Mouse (Mus musculus): Measurements from ENCODE around the gene Macf1. TPM values are rescaled to one million over a fixed set of nuclear protein-coding genes. Genes with fewer than 3 reads are reported as not detected.
"Not testable (repeated sequence)": the region's sequence is repeated elsewhere in the genome, so short reads cannot be mapped to it uniquely, and the experiment has no call there.

Gene Macf1
- total RNA-seq, 2 experiments from 2014 or later = 209 TPM

- no peak for DNase-seq (ENCODE audit: low spot score in 2 of 2)
These were observed 41.3 kb downstream of the Macf1 start for GRCm38 (mm10) chr4:123642877-123643276.

DNA sequence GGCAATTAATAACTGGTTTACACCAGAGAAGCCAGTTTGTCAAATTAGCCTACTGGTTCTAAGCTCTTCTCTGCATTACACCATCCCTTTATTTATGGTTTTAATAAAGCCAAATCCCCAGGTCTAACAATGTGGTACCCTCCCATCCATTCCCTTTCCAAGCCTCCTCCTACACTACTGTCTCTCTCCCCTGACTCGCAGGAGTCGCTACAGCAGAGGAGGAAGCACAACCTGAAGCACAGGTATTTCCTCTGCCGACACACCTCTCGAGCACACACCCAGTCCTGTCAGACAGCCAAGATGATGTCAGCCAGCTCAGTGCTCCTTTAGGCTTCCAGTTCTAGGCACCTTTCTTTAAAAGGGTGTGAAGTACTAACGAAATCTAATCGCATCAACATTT lies 47.0 kb downstream of the Macf1 start:
- no peak for DNase-seq (ENCODE audit: low spot score in 2 of 2)

DNA sequence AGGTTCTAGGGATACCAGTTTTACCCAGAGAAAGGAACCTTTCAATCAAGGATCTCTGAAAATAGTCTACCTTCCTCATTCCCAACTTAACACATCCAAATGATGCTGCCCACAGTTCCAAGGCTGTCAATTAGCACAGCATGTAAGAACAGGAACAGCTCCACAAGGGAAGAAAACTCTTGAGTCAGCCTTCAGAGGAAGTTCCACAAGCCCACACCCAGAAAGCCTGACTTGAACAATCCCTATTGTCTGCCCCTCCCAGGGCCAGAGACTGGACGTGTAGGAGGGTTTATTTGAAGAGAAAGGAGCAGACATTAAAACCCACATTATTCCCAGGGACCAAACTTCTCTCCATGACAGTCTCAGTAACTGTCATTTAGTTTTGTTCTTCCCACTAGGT lies 48.7 kb downstream of the Macf1 start:
- no peak for DNase-seq (ENCODE audit: low spot score in 2 of 2)

DNA sequence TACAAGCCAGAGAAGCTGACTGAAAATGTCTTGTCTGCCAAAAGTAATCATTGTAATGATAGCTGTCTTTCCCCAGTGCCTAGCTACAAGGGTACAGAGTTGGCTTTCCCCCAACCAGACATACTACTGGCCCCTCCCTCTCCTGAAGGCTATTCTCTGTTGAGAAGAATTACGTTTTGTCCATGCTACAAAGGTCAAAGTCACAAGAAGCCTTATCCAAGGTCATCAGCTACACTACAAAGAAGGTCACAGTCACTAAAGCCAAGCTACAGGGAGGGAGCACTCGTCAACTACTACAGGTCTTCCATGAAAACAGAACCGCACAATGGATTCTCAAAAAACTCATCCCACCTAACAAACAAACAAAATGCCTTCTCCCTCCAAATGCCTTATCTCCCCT lies 49.7 kb downstream of the Macf1 start:
- DNase-seq (ENCODE audit: low spot score in 2 of 2) = no peak

- no peak for DNase-seq (ENCODE audit: low spot score in 2 of 2)
These were observed 50.3 kb downstream of the Macf1 start for GRCm38 (mm10) chr4:123633874-123634273.

- DNase-seq (ENCODE audit: low spot score in 2 of 2) = peak; percentile 38 to 54
These were observed 50.8 kb downstream of the Macf1 start for GRCm38 (mm10) chr4:123633370-123633769.

DNA sequence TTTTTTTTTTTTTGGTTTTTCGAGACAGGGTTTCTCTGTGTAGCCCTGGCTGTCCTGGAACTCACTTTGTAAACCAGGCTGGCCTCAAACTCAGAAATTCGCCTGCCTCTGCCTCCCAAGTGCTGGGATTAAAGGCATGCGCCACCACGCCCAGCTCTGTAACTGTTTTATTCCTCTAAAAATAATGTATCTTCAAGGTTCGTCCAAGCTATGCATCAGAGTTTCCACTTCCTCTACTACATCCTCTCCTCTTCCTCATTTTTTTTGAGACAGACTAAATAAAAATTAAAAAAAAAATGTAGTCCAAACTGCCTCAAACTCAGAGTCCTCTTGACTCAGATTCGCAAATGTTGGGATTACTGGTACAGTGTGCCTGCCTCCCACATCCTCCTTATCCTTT lies 52.0 kb downstream of the Macf1 start:
- not testable (repeated sequence) for DNase-seq (ENCODE audit: low spot score in 2 of 2)

- DNase-seq (ENCODE audit: low spot score in 2 of 2) = no peak
These were observed 52.5 kb downstream of the Macf1 start for GRCm38 (mm10) chr4:123631654-123632053.

- DNase-seq (ENCODE audit: low spot score in 2 of 2) = no peak
These were observed 56.5 kb downstream of the Macf1 start for GRCm38 (mm10) chr4:123627683-123628082.

GRCm38 (mm10) chr4:123625332-123626072 lies 58.7 kb downstream of the Macf1 start:
- no peak for DNase-seq (ENCODE audit: low spot score in 2 of 2)

GRCm38 (mm10) chr4:123624438-123624837 lies 59.7 kb downstream of the Macf1 start:
- DNase-seq (ENCODE audit: low spot score in 2 of 2) = peak in 1 of 2 experiments; percentile 32

GRCm38 (mm10) chr4:123623742-123624151 lies 60.4 kb downstream of the Macf1 start:
- DNase-seq (ENCODE audit: low spot score in 2 of 2) = no peak

GRCm38 (mm10) chr4:123621732-123622131 lies 62.4 kb downstream of the Macf1 start:
- DNase-seq (ENCODE audit: low spot score in 2 of 2) = no peak

- DNase-seq (ENCODE audit: low spot score in 2 of 2) = no peak
These were observed 66.3 kb downstream of the Macf1 start for GRCm38 (mm10) chr4:123617727-123618389.

- DNase-seq (ENCODE audit: low spot score in 2 of 2) = no peak
These were observed 67.2 kb downstream of the Macf1 start for GRCm38 (mm10) chr4:123616971-123617370.

DNA sequence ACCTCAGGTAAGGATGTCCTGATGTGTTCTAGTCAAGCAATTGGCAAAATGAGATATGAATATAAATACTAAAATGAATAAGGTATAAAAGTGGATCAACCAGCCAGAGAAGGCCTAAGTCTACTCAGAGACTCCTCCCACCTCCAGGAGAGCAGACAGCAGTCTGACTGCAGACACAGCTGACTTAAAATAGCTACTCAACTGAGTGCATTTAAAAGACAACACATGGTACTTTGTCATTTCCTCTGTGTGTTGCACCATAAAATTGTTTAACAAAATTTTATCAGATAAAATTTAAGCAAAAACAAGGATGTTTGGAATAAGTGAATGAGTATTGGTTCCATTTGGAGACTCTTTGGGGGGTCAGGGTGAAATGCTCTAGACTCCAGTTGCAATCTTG lies 67.7 kb downstream of the Macf1 start:
- no peak for DNase-seq (ENCODE audit: low spot score in 2 of 2)

DNA sequence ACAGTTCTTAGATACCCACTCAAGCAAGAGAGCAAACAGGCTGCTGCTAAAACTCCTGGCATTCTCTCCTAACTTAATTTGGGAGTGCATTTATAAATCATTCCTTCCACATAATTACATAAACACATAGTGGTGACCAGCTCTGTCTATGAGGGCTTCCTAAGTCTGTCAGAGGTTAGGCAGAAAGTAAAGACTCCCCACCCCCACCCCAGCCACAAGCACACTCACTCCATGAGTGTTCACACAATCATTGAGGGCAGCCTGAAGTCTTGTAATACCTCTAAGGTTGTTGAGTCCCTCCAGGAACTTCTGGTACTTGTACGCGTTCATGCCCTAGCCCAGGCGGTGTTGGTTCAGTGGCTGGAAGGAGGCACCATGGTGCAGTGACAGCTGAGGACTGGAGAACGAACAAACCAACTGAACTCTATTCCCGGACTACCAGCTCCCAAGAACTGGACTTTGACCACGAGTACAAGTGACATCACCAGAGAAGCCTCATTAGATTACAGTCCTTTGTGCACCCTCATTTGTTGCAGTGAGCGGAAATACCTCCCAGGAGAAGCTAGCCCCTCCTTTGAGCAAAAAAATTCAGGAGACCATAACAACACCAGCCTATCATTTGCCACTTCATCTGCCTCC lies 70.7 kb downstream of the Macf1 start:
- no peak for DNase-seq (ENCODE audit: low spot score in 2 of 2)

DNA sequence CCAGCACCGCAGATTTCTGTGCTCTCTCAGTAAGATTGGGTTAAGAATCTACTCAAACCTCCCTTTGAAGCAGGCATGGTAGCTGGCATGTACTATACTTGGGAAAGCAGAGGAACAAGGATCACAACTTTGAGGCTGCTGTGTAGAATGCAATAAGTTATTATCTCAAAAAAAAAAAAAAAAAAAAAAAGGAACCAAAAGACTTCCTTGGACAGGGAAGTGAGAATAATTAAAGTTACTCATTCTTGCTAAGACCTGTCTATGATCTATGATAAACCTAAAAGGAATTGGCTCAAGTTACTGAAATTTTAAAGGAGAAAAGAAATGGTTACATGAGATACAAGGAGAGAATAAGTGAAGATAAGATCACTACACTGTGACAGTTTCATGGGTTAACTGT lies 72.2 kb downstream of the Macf1 start:
- DNase-seq (ENCODE audit: low spot score in 2 of 2) = no peak

- DNase-seq (ENCODE audit: low spot score in 2 of 2) = no peak
These were observed 72.9 kb downstream of the Macf1 start for GRCm38 (mm10) chr4:123611241-123611640.

DNA sequence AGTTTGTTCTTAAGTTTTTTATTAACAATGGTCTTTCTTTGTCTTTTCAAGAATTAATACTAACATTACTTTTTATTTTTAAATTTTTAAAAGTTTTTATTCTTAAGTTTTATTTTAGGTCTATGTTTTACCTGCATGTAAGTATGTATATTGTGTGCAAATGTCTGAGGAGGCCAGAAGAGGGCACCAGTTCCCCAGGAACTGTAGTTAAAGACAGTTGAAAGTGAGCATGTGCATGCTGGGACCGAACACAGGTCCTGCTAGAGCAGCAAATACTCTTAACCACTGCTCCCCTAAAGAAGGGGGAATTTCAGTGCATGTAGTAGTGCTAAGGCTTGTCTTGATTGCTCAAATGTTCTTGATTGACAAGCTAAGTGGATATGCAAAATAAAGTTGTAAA lies 77.0 kb downstream of the Macf1 start:
- no peak for DNase-seq (ENCODE audit: low spot score in 2 of 2)

DNA sequence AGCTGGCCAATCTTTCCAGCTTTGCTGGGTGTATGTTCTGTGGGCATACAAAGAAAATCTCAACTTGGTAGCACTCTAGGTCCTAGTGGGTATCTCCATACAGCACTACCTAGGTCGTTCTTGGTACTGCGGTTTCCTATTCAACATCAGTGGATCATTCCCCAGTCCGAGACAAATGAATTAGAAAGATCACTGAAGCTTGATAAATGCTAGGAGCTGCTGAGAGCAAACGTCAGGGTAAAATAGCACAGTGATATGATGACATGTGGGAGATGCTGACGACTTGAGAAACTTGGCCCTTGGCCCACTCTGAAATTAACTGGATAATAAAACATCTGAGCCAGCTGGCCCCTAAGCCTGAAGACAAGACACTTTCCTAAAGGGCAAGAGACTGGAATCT lies 78.2 kb downstream of the Macf1 start:
- DNase-seq (ENCODE audit: low spot score in 2 of 2) = no peak

DNA sequence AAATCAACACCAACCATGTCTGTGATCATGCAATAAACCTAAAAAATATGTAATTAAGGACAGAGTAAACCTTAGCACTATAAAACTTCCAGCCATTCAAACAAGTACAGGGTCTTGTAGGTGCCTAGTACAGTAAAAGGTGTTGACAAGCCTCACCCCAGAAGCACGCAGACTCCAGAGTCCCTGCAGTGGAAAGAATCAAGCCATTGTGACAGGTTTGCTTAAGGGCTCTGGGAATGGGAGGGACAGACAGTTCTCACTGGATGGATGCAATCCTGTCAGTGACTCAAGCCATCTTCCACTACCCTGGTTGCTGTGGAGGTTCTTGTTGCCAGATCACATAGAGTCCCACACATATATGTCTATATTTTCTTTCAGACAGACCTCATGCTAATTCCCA lies 78.9 kb downstream of the Macf1 start:
- DNase-seq (ENCODE audit: low spot score in 2 of 2) = no peak
